Mouse (Mus musculus): Measurements from ENCODE around the gene Tmem217.

GRCm38 (mm10) chr17:29498028-29498427, 54.2 kb downstream of the Tmem217 start:
- TF ChIP-seq CTCF (IDR thresholded peaks at IDR 0.05; ENCODE audit: borderline replicate concordance, insufficient read depth, low read length) (no peak), POLR2A (IDR thresholded peaks at IDR 0.05; ENCODE audit: low read depth, low read length) (no peak)
